Mouse (Mus musculus) stomach, postnatal 0 days (tissue): ENCODE results near the gene Slc26a6. TPM values are rescaled to one million over a fixed set of nuclear protein-coding genes. Genes with fewer than 3 reads are reported as not detected.
A peak's percentile ranks its signal among the peaks of the same experiment; 100 is the strongest.

Source experiments
- ATAC-seq: fragments of 200-750 bp; cut with Nextera tagmentation; 2 replicates; pipeline ENCODE4 v1.8.0; 2017; ENCODE audit not compliant: low FRiP score, low TSS enrichment
- DNase-seq: peaks from one replicate; pipeline ENCODE4 v3.0.0-alpha.2; 2016; ENCODE audit warnings: low spot score
- H3K27ac ChIP-seq: fragments of 300-500 bp; sonication (generic); replicated peaks from 2 replicates; pipeline ENCODE4 v1.5.1; 2014; ENCODE audit warnings: mild to moderate bottlenecking, control low read depth
- H3K27me3 ChIP-seq: fragments of 300-500 bp; sonication (generic); 2 replicates; pipeline ENCODE4 v1.6.1; 2014; ENCODE audit warnings: low read length; ENCODE audit not compliant: control insufficient read depth, insufficient read depth
- H3K36me3 ChIP-seq: fragments of 300-500 bp; sonication (generic); 2 replicates; pipeline ENCODE4 v1.6.1; 2014; ENCODE audit warnings: low read length, mixed read lengths; ENCODE audit not compliant: control insufficient read depth, insufficient read depth
- H3K4me1 ChIP-seq: fragments of 300-500 bp; sonication (generic); replicated peaks from 2 replicates; pipeline ENCODE4 v1.6.1; 2014; ENCODE audit warnings: antibody characterized with exemption; ENCODE audit not compliant: control insufficient read depth, insufficient read depth
- H3K4me2 ChIP-seq: fragments of 300-500 bp; sonication (generic); replicated peaks from 2 replicates; pipeline ENCODE4 v1.6.1; 2014; ENCODE audit warnings: low read depth, mild to moderate bottlenecking, control low read depth, moderate library complexity
- H3K4me3 ChIP-seq: fragments of 300-500 bp; sonication (generic); 2 replicates; pipeline ENCODE4 v1.5.1; 2014; ENCODE audit warnings: low read depth, low read length, control low read depth
- H3K9ac ChIP-seq: fragments of 300-500 bp; sonication (generic); 2 replicates; pipeline ENCODE4 v1.6.1; 2014; ENCODE audit warnings: mild to moderate bottlenecking, low read length, control low read depth, mixed read lengths
- H3K9me3 ChIP-seq: fragments of 300-500 bp; sonication (generic); 2 replicates; pipeline ENCODE4 v1.6.1; 2016; ENCODE audit warnings: low read length; ENCODE audit not compliant: control insufficient read depth
- CTCF ChIP-seq: IDR thresholded peaks from 2 replicates; pipeline ENCODE4 v1.5.1; 2016; ENCODE audit warnings: antibody characterized with exemption, low read depth, mild to moderate bottlenecking, moderate library complexity
- EP300 ChIP-seq: optimal IDR thresholded peaks from 2 replicates; pipeline ENCODE3; 2016; ENCODE audit warnings: antibody characterized with exemption
- WGBS: fragments of 180-500 bp; shearing (Covaris S2); extraction: QIAGEN DNeasy Blood & Tissue Kit; methylation state at CpG from one replicate; pipeline ENCODE4 v1.1.7; 2014; 5-methylcytosine and 5-hydroxymethylcytosine counted together
- polyA plus RNA-seq: library from polyadenylated mRNA; unstranded; fragments of >200 nt; fragmentation: Nextera tagmentation; extraction: Ambion mirVana; gene quantifications from 2 replicates; pipeline ENCODE4 v1.2.1, GENCODE M21; 2015

Gene Slc26a6
- 8.0 and 8.2 TPM in 2 replicates for polyA plus RNA-seq

DNA sequence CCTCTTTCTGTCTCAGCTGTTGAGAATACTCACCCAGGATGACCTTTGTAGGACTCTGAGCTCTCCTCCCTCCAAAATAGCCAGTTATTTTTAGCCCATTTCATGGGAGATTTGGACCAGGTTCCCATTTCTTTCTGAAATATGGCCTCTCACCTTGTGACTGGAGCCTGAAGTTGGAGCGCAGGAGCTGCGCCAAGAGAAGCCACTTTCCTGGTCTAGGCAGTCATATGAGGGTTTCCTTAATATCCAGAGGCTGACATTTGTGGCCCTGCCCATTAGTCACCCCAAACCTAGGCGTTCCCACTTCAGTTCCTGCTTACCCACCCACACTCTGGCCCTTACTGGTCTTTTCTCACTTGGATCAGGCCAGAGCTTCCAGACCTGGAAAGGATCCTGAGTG is at the start of gene Slc26a6:
Gene Slc26a6 (plus strand): TSS at position 308 of the 400 bp plus-strand sequence.
- WGBS = 79% methylated on average over 3 of the region's 3 CpGs
- Histone ChIP-seq H3K9ac (peak within 1 kb of the TSS; percentile 57), H3K9me3 (no peaks in the 10 kb centered on the region), H3K4me1 (peaks cover 5% of the 10 kb centered on the region; the same call in 1 of the 2 replicates), H3K27ac (peak within 1 kb of the TSS; percentile 76), H3K4me3 (peak within 1 kb of the TSS; percentile 53), H3K36me3 (no peaks in the 10 kb centered on the region), H3K27me3 (no peaks in the 10 kb centered on the region), H3K4me2 (peak within 1 kb of the TSS; percentile 65)
- ATAC-seq = no peak
- no peak for DNase-seq
- TF ChIP-seq EP300 (no peak), CTCF (no peak)

DNA sequence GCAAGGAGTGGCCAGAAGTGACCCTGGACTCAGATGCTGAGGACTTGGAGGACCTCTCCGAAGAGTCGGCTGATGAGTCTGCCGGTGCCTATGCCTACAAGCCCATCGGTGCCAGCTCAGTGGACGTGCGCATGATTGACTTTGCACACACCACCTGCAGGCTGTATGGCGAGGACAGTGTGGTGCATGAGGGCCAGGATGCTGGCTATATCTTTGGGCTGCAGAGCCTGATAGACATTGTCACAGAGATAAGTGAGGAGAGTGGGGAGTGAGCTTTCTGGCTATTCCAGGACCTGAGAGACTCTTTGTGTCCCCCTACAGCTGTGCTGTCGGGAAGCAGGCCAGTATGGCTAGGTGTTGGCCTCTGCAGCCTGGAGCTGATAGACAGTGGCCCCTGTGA is 47.3 kb upstream of the Slc26a6 start:
- no peaks in the 10 kb centered on the region for H3K9me3 ChIP-seq
- 83% methylated on average over 8 of the region's 8 CpGs for WGBS
- no peaks in the 10 kb centered on the region for H3K27me3 ChIP-seq
- DNase-seq (no peak), ATAC-seq (no peak)
- H3K4me3 ChIP-seq = no peak overlapping the region
- H3K36me3 ChIP-seq = peaks cover 9% of the 10 kb centered on the region; the same call in 1 of the 2 replicates
- no peak overlapping the region for H3K4me2 ChIP-seq
- no peak for TF ChIP-seq CTCF
- no peak for TF ChIP-seq EP300
- H3K27ac ChIP-seq = no peak overlapping the region
- no peak overlapping the region for H3K9ac ChIP-seq
- H3K4me1 ChIP-seq = peaks cover 2% of the 10 kb centered on the region; the same call in 1 of the 2 replicates

GRCm38 (mm10) chr9:108806379-108806778 is 46.7 kb upstream of the Slc26a6 start:
- no peaks in the 10 kb centered on the region for H3K9me3 ChIP-seq
- DNase-seq = no peak
- H3K27me3 ChIP-seq = no peaks in the 10 kb centered on the region
- no peak overlapping the region for H3K4me3 ChIP-seq
- no peak overlapping the region for H3K9ac ChIP-seq
- no peak overlapping the region for H3K27ac ChIP-seq
- peaks cover 6% of the 10 kb centered on the region; the same call in 1 of the 2 replicates for H3K36me3 ChIP-seq
- no peak overlapping the region for H3K4me2 ChIP-seq
- TF ChIP-seq EP300 = no peak
- no peak for TF ChIP-seq CTCF
- peaks cover 2% of the 10 kb centered on the region; the same call in 1 of the 2 replicates for H3K4me1 ChIP-seq
- ATAC-seq = no peak

- H3K9me3 ChIP-seq = no peaks in the 10 kb centered on the region
- H3K4me3 ChIP-seq = no peak overlapping the region
- 76% methylated on average over 1 of the region's 1 CpGs for WGBS
- no peak for ATAC-seq
- peaks cover 2% of the 10 kb centered on the region; the same call in 1 of the 2 replicates for H3K4me1 ChIP-seq
- peaks cover 6% of the 10 kb centered on the region; the same call in 1 of the 2 replicates for H3K36me3 ChIP-seq
- H3K27ac ChIP-seq = no peak overlapping the region
- no peak overlapping the region for H3K4me2 ChIP-seq
- TF ChIP-seq CTCF (no peak), EP300 (no peak)
- no peak for DNase-seq
- H3K27me3 ChIP-seq = no peaks in the 10 kb centered on the region
- H3K9ac ChIP-seq = no peak overlapping the region
These were observed 46.3 kb upstream of the Slc26a6 start for GRCm38 (mm10) chr9:108806831-108807230.

DNA sequence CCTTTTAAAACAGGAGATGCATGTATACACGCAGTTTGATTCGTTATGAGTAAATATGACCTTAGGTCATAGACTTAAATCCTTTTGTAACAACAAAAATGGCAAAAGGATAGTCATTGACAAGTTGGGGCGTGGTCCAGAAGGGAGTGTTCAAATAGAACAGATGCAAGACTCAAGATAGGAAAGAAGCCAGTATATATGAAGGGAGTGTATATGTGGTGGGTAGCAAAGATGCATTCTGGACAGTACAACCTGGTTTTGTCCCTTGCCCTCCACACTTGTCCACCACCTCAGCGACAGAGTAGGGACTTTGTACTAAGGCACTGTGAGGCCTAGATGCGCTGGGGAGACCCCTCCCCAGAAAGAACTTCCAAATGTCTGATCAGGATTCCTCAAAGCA is 45.4 kb upstream of the Slc26a6 start:
- TF ChIP-seq EP300 (no peak), CTCF (no peak)
- Histone ChIP-seq H3K36me3 (peaks cover 11% of the 10 kb centered on the region), H3K9ac (no peak overlapping the region), H3K27me3 (no peaks in the 10 kb centered on the region), H3K4me2 (no peak overlapping the region), H3K9me3 (no peaks in the 10 kb centered on the region), H3K4me3 (no peak overlapping the region), H3K27ac (no peak overlapping the region), H3K4me1 (peaks cover 2% of the 10 kb centered on the region; the same call in 1 of the 2 replicates)
- ATAC-seq = 0 out of 2 replicates have a peak, but pooled peaks have one; percentile 1
- no peak for DNase-seq
- WGBS = 52% methylated on average over 5 of the region's 5 CpGs

- peak within 1 kb of the TSS; percentile 82 for H3K9ac ChIP-seq
- DNase-seq = peak; percentile 95
- H3K9me3 ChIP-seq = no peaks in the 10 kb centered on the region
- peak; percentile 88 for ATAC-seq
- peak within 1 kb of the TSS; percentile 75 for H3K27ac ChIP-seq
- 0% methylated on average over 54 of the region's 62 CpGs for WGBS
- H3K27me3 ChIP-seq = no peaks in the 10 kb centered on the region
- peaks cover 2% of the 10 kb centered on the region; the same call in 1 of the 2 replicates for H3K4me1 ChIP-seq
- peaks cover 13% of the 10 kb centered on the region for H3K36me3 ChIP-seq
- peak; percentile 85 for TF ChIP-seq CTCF
- TF ChIP-seq EP300 = no peak
- H3K4me2 ChIP-seq = peak within 1 kb of the TSS; percentile 95
- peak within 1 kb of the TSS; percentile 70 for H3K4me3 ChIP-seq
These were observed 44.9 kb upstream of the Slc26a6 start, which contains the start of gene Nckipsd for GRCm38 (mm10) chr9:108808163-108808665. TSS of gene Nckipsd (plus strand) at chr9:108808368.
